Mouse (Mus musculus) kidney, postnatal 0 days (tissue): ENCODE data around the gene Cacnb3. TPM values are rescaled to one million over a fixed set of nuclear protein-coding genes. Genes with fewer than 3 reads are reported as not detected.

ENCODE experiments used
- ATAC-seq: fragments of 200-750 bp; cut with Nextera tagmentation; replicated peaks from 2 replicates; pipeline ENCODE4 v1.8.0; 2017; ENCODE audit warnings: low read depth, moderate number of reproducible peaks, moderate TSS enrichment, moderate library complexity; ENCODE audit not compliant: low FRiP score
- DNase-seq: peaks from one replicate; pipeline ENCODE4 v3.0.0-alpha.2; 2016; ENCODE audit warnings: low spot score
- H3K27ac ChIP-seq: fragments of 300-500 bp; sonication (generic); 2 replicates; pipeline ENCODE4 v1.5.1; 2014; ENCODE audit warnings: mild to moderate bottlenecking
- H3K27me3 ChIP-seq: fragments of 300-500 bp; sonication (generic); 2 replicates; pipeline ENCODE4 v1.6.1; 2014; ENCODE audit warnings: low read length, mixed read lengths; ENCODE audit not compliant: insufficient read depth
- H3K36me3 ChIP-seq: fragments of 300-500 bp; sonication (generic); 2 replicates; pipeline ENCODE4 v1.6.1; 2014; ENCODE audit warnings: low read length, mixed read lengths; ENCODE audit not compliant: insufficient read depth
- H3K4me1 ChIP-seq: fragments of 300-500 bp; sonication (generic); replicated peaks from 2 replicates; pipeline ENCODE4 v1.6.1; 2014; ENCODE audit warnings: antibody characterized with exemption, low read length, mixed read lengths; ENCODE audit not compliant: insufficient read depth
- H3K4me2 ChIP-seq: fragments of 300-500 bp; sonication (generic); 2 replicates; pipeline ENCODE4 v1.6.1; 2014; ENCODE audit warnings: mild to moderate bottlenecking, low read length, moderate library complexity, mixed read lengths
- H3K4me3 ChIP-seq: fragments of 300-500 bp; sonication (generic); replicated peaks from 2 replicates; pipeline ENCODE4 v1.5.1; 2014; ENCODE audit warnings: low read depth, low read length
- H3K9ac ChIP-seq: fragments of 300-500 bp; sonication (generic); 2 replicates; pipeline ENCODE4 v1.6.1; 2014; ENCODE audit warnings: low read depth, low read length
- H3K9me3 ChIP-seq: fragments of 300-500 bp; sonication (generic); replicated peaks from 2 replicates; pipeline ENCODE4 v1.6.1; 2016; ENCODE audit warnings: low read length, inconsistent platforms, mixed read lengths
- CTCF ChIP-seq: IDR thresholded peaks from 2 replicates; pipeline ENCODE4 v1.5.1; 2016; ENCODE audit warnings: antibody characterized with exemption, low read depth, mild to moderate bottlenecking, moderate library complexity
- WGBS: fragments of 180-500 bp; shearing (Covaris S2); extraction: QIAGEN DNeasy Blood & Tissue Kit; methylation state at CpG from one replicate; pipeline ENCODE4 v1.1.7; 2014; 5-methylcytosine and 5-hydroxymethylcytosine counted together
- polyA plus RNA-seq: library from polyadenylated mRNA; unstranded; fragments of >200 nt; fragmentation: Nextera tagmentation; extraction: Ambion mirVana; gene quantifications from 2 replicates; pipeline ENCODE4 v1.2.1, GENCODE M21; 2015

The Cacnb3 gene
- polyA plus RNA-seq, 1 experiment from 2014 or later = 19.8 TPM

DNA sequence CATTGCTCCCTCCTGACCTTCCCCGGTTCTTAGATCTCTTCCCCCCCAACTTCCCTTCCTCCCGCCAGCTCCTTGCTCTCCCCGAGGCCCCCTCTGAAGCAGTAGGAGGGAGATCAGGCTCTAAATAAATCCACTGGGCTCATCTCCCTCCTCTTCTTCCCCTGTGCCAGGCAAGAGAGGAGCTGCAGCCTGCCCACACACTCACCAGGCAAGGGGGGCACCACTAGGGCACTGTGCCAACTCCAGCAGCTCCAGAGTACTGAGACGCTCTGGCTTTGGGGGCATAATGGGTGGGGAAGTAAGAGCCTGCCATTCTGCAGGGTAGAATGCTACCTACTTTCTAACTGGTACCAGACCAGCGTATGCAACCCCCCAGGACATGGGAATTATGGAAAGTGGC is 5.9 kb downstream of the Cacnb3 start:
- Histone ChIP-seq H3K9me3 (no peaks in the 10 kb centered on the region), H3K36me3 (no peaks in the 10 kb centered on the region), H3K27me3 (0 out of 2 replicates have a peak, but pooled peaks cover 3% of the 10 kb centered on the region), H3K4me2 (0 out of 2 replicates have a peak overlapping the region, but pooled peaks have one; percentile 85), H3K9ac (no peak overlapping the region), H3K27ac (no peak overlapping the region), H3K4me1 (peaks cover 21% of the 10 kb centered on the region), H3K4me3 (no peak overlapping the region)
- DNase-seq (no peak), ATAC-seq (no peak)
- WGBS = 55% methylated on average over 5 of the region's 5 CpGs
- TF ChIP-seq CTCF = no peak

DNA sequence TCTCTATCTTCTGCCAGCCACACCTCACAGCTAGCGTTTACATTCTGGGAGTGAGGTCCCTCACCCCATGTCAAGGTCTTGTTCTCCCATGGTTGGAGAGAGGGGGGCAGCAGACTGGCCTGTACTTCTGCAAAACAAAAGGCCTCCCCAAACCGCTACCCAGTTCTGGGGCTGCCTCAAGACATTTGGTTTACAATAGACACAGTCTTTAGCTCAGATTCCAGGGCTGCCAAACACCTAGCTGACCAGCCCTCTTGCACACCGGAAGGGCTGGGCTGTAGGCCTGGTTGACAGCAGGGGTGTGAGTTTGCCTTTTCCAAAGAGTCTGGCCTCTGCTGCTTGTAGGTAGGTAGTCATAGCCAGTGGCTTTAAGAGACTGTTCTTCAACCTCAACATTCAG is 6.5 kb downstream of the Cacnb3 start:
- H3K4me1 ChIP-seq = peaks cover 18% of the 10 kb centered on the region

DNA sequence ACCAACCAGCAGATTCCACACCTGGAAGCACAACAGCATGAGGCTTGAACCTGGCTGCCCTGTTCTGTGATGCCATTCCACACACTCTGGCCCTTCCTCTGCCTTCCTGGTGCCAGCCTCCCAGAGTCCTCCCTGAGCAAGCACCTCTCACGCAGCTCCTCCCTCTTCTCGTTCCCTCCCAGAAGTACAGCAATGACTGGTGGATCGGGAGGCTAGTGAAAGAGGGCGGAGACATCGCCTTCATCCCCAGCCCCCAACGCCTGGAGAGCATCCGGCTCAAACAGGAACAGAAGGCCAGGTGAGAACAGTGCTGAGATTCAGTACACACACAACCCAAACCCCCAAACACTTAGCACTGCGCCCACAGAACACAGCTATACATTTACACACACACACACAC is 9.5 kb downstream of the Cacnb3 start:
- Histone ChIP-seq H3K36me3 (peaks cover 13% of the 10 kb centered on the region), H3K4me1 (peaks cover 12% of the 10 kb centered on the region), H3K4me2 (no peak overlapping the region), H3K27ac (no peak overlapping the region), H3K9ac (no peak overlapping the region), H3K9me3 (no peaks in the 10 kb centered on the region), H3K27me3 (0 out of 2 replicates have a peak, but pooled peaks cover 3% of the 10 kb centered on the region), H3K4me3 (no peak overlapping the region)
- DNase-seq (peak; percentile 44), ATAC-seq (peak; percentile 55)
- 31% methylated on average over 8 of the region's 8 CpGs for WGBS
- no peak for TF ChIP-seq CTCF

More for the DNA sequence above, 6.5 kb downstream of the Cacnb3 start:
- WGBS = 60% methylated on average over 3 of the region's 3 CpGs
- DNase-seq (no peak), ATAC-seq (no peak)
- Histone ChIP-seq H3K4me2 (no peak overlapping the region), H3K9me3 (no peaks in the 10 kb centered on the region), H3K9ac (no peak overlapping the region), H3K4me3 (no peak overlapping the region), H3K36me3 (0 out of 2 replicates have a peak, but pooled peaks cover 1% of the 10 kb centered on the region), H3K27me3 (0 out of 2 replicates have a peak, but pooled peaks cover 3% of the 10 kb centered on the region), H3K27ac (no peak overlapping the region)
- no peak for TF ChIP-seq CTCF

DNA sequence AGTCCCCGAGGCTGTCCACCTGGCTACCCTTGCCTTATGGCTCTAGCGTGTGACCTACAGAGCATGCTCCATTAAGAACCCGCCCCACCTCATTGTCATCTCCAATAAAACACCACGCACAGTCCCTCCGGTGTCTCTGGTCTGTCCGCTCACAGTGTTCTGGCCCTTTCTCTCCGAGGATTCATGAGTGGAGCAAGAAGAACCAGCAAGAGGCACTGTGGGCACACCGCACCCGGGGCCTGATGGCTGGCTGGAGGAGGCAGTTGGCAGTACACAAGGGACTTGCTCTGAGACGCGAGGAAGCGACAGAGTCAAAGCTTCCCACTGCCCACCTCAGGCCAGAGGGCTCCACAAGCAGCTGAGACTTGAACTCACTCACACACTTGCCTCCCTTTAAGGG is 13.8 kb downstream of the Cacnb3 start:
- Histone ChIP-seq H3K27me3 (no peaks in the 10 kb centered on the region), H3K9me3 (no peaks in the 10 kb centered on the region), H3K4me3 (no peak overlapping the region), H3K36me3 (peaks cover 52% of the 10 kb centered on the region), H3K27ac (no peak overlapping the region), H3K4me2 (no peak overlapping the region), H3K4me1 (no peaks in the 10 kb centered on the region), H3K9ac (no peak overlapping the region)
- DNase-seq (no peak), ATAC-seq (no peak)
- 82% methylated on average over 12 of the region's 12 CpGs for WGBS
- TF ChIP-seq CTCF = no peak

DNA sequence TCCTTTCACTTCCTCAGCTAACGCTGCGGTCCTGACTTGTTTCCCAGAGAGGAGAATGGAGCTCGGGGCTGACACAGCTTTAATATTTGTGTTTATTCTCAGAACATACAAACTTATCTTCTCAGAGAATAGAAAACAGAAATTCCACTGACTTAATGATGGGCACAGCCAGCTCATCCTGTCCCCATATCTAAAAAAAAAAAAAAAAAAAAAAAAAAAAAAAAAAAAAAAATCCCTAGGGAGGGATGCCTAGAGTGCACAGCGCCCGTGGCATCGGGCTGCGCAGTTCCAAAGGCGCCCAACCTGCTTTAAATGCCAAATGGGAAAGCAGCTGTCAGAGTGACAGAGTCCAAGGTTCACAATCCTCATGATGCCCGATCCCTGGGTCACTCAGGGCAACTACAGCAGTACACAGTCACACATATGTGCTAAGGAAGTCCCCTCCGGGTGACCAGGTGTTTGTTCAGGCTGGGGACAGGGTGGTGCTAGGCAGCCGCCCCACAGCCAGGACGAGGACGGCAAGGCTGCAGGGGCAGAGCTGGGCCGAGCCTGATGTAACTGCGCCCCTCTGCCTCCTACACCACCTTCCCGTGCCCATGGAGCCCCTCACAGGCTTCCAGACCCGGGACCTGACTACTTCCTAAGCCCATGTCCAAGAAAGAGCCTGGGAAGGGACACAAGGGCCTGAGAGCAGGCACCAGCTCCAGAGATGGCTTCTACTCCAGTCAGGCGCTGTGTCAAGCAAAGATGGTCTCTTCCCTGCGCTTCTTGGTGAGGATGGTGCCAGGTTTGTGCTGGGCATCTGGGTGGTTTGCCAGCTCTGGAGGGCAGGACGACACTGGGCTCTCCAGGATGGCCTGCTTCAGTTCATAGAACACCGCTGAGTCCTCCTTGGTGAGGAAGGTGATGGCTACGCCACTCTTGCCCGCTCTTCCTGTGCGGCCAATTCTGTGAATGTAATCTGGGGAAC is 14.7 kb downstream of the Cacnb3 start:
- TF ChIP-seq CTCF = no peak
- no peaks in the 10 kb centered on the region for H3K9me3 ChIP-seq
- no peaks in the 10 kb centered on the region for H3K27me3 ChIP-seq
- peaks cover 62% of the 10 kb centered on the region for H3K36me3 ChIP-seq
- ATAC-seq = 0 out of 2 replicates have a peak, but pooled peaks have one; percentile 16
- no peak for DNase-seq
- H3K4me3 ChIP-seq = no peak overlapping the region
- no peak overlapping the region for H3K4me2 ChIP-seq
- H3K27ac ChIP-seq = no peak overlapping the region
- H3K9ac ChIP-seq = no peak overlapping the region
- no peaks in the 10 kb centered on the region for H3K4me1 ChIP-seq
- 84% methylated on average over 24 of the region's 24 CpGs for WGBS

DNA sequence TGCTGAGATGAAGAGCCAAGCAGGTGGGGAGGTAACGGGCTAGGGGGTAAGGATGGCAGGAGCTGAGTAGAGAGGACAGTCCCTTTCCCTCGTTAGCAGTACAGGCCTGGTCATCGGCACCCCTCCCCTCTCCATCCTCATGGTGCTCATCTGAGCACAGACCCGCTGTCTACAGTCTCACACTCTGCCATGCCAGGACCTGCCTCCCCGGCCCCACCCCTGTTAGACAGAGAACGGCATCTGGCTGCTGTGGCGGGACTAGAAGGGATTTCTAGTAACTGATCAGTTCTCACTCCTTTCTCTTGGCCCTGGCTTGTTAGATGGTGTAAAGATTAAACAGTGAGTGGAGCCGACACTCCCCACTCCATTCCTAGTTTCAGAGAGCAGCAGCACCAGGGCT is 16.1 kb downstream of the Cacnb3 start:
- 86% methylated on average over 8 of the region's 8 CpGs for WGBS
- ATAC-seq = no peak
- H3K27ac ChIP-seq = no peak overlapping the region

More for the DNA sequence above, 16.1 kb downstream of the Cacnb3 start:
- TF ChIP-seq CTCF = no peak
- DNase-seq = no peak
- Histone ChIP-seq H3K4me3 (no peak overlapping the region), H3K9me3 (no peaks in the 10 kb centered on the region), H3K4me2 (no peak overlapping the region), H3K36me3 (peaks cover 76% of the 10 kb centered on the region), H3K4me1 (no peaks in the 10 kb centered on the region), H3K9ac (no peak overlapping the region), H3K27me3 (no peaks in the 10 kb centered on the region)
